Mouse (Mus musculus) neural tube, embryonic 11.5 days (tissue): ENCODE measurements around the gene Rbp1. TPM values are rescaled to one million over a fixed set of nuclear protein-coding genes. Genes with fewer than 3 reads are reported as not detected.

ENCODE experiments used
- ATAC-seq: fragments of 200-750 bp; cut with Nextera tagmentation; 2 replicates; pipeline ENCODE4 v1.8.0; 2017; ENCODE audit warnings: moderate number of reproducible peaks, mild to moderate bottlenecking, moderate TSS enrichment, moderate library complexity; ENCODE audit not compliant: insufficient read depth, low FRiP score, low TSS enrichment
- DNase-seq: peaks from one replicate; pipeline ENCODE4 v3.0.0-alpha.2; 2015; ENCODE audit warnings: low spot score
- H3K27ac ChIP-seq: fragments of 300-500 bp; sonication (generic); 2 replicates; pipeline ENCODE4 v1.5.1; 2014; ENCODE audit warnings: low read depth, mild to moderate bottlenecking, low read length
- H3K27me3 ChIP-seq: fragments of 300-500 bp; sonication (generic); 2 replicates; pipeline ENCODE4 v1.6.1; 2014; ENCODE audit warnings: mild to moderate bottlenecking, low read length, mixed read lengths; ENCODE audit not compliant: control insufficient read depth, insufficient read depth
- H3K36me3 ChIP-seq: fragments of 300-500 bp; sonication (generic); 2 replicates; pipeline ENCODE4 v1.6.1; 2014; ENCODE audit warnings: mild to moderate bottlenecking, low read length, moderate library complexity, mixed read lengths; ENCODE audit not compliant: control insufficient read depth, insufficient read depth
- H3K4me1 ChIP-seq: fragments of 300-500 bp; sonication (generic); 2 replicates; pipeline ENCODE4 v1.6.1; 2014; ENCODE audit warnings: low read length, mixed read lengths; ENCODE audit not compliant: control insufficient read depth, insufficient read depth
- H3K4me2 ChIP-seq: fragments of 300-500 bp; sonication (generic); 2 replicates; pipeline ENCODE4 v1.6.1; 2014; ENCODE audit warnings: low read depth, mild to moderate bottlenecking, moderate library complexity
- H3K4me3 ChIP-seq: fragments of 300-500 bp; sonication (generic); 2 replicates; pipeline ENCODE4 v1.5.1; 2014; ENCODE audit warnings: low read depth, low read length
- H3K9ac ChIP-seq: fragments of 300-500 bp; sonication (generic); 2 replicates; pipeline ENCODE4 v1.6.1; 2014; ENCODE audit warnings: mild to moderate bottlenecking, low read length
- H3K9me3 ChIP-seq: fragments of 300-500 bp; sonication (generic); 2 replicates; pipeline ENCODE4 v1.6.1; 2016; ENCODE audit warnings: low read length; ENCODE audit not compliant: control insufficient read depth
- WGBS: fragments of 180-500 bp; shearing (Covaris S2); extraction: QIAGEN DNeasy Blood & Tissue Kit; methylation state at CpG from one replicate; pipeline ENCODE4 v1.1.7; 2014; 5-methylcytosine and 5-hydroxymethylcytosine counted together
- polyA plus RNA-seq: library from polyadenylated mRNA; unstranded; fragments of >200 nt; fragmentation: Nextera tagmentation; extraction: Ambion mirVana; gene quantifications from 2 replicates; pipeline ENCODE4 v1.2.1, GENCODE M21; 2014

The Rbp1 gene
- polyA plus RNA-seq, 1 experiment from 2014 or later = 194 TPM

DNA sequence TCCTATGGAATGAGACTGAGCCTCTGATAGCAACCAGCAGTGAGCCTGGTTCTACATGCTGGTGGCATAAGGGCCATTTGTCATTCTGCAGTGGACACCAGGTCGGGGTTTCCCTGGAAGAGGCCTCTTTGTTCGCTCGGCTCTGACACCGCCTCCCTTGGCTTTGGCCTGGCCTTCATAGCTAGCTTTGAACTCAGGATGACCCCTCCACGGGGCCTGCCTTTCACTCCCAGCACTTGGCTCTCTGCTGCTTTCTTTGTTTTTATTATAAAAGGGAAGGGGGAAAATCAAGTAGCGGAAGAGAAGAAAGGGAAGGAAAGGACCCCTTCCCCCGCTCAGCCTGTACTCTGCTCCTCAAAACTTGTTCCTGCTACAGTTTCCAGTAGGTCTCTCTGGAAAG lies 7.0 kb downstream of the Rbp1 start:
- no peak overlapping the region for H3K4me3 ChIP-seq
- peak; percentile 68 for ATAC-seq
- H3K4me2 ChIP-seq = peak overlapping the region; percentile 62

DNA sequence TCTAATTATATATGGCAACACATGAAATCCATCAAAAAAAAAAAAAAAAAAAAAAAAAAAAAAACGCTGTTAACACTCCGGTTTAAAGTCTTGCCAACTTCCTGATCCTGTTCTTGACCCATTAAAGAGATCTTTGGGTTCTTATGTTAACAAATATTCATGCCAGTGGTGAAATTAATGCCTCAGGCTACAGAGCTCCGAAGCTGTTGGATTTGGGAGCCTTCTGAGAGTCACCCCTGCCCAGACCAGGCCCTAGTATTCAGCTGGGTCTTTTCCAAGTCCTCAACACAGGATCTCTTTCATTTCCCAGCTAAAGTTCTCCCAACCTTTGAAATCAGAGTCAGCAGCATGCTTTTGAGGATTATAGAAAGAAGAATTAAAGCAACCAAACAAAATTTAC lies 7.8 kb downstream of the Rbp1 start:
- 0 out of 2 replicates have a peak, but pooled peaks cover 2% of the 10 kb centered on the region for H3K36me3 ChIP-seq
- DNase-seq = no peak
- WGBS = 55% methylated on average over 3 of the region's 3 CpGs
- H3K4me1 ChIP-seq = peaks cover 75% of the 10 kb centered on the region
- no peak overlapping the region for H3K9ac ChIP-seq
- no peak overlapping the region for H3K4me3 ChIP-seq
- H3K27me3 ChIP-seq = no peaks in the 10 kb centered on the region
- H3K9me3 ChIP-seq = no peaks in the 10 kb centered on the region; the same call in 1 of the 2 replicates
- no peak overlapping the region for H3K4me2 ChIP-seq
- peak overlapping the region; percentile 85; the same call in 1 of the 2 replicates for H3K27ac ChIP-seq
- no peak for ATAC-seq

More for the DNA sequence above, 7.0 kb downstream of the Rbp1 start:
- Histone ChIP-seq H3K9me3 (no peaks in the 10 kb centered on the region; the same call in 1 of the 2 replicates), H3K27ac (peak overlapping the region; percentile 85), H3K36me3 (0 out of 2 replicates have a peak, but pooled peaks cover 2% of the 10 kb centered on the region), H3K4me1 (peaks cover 76% of the 10 kb centered on the region), H3K9ac (peak overlapping the region; percentile 14), H3K27me3 (no peaks in the 10 kb centered on the region)
- WGBS = 5% methylated on average over 7 of the region's 7 CpGs
- peak; percentile 88 for DNase-seq

DNA sequence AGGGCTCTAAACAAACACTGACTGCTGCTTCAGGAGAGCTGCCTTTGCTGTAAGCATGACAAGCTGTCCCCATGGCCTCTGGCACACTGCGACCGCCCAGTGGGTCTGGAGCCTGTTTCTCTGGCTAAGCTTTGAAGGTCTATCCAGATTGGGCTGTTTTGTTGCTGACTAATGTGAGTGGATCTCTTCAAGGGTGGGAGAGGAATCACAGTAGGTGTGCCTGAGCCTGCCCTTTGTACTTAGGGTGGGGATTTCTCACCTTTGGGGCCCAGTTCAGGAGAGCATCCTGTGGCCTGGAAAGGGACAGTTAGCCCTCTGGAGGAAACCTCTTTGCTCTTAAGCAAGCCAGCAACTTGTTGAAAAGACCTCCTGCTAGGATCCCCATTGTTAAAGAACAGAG lies 10.3 kb downstream of the Rbp1 start:
- Histone ChIP-seq H3K27ac (peak overlapping the region; percentile 60), H3K4me1 (peaks cover 52% of the 10 kb centered on the region), H3K4me3 (no peak overlapping the region), H3K27me3 (no peaks in the 10 kb centered on the region), H3K9ac (no peak overlapping the region; the same call in 1 of the 2 replicates), H3K9me3 (no peaks in the 10 kb centered on the region; the same call in 1 of the 2 replicates), H3K4me2 (no peak overlapping the region), H3K36me3 (peaks cover 2% of the 10 kb centered on the region; the same call in 1 of the 2 replicates)
- no peak for ATAC-seq
- peak; percentile 12 for DNase-seq
- 22% methylated on average over 2 of the region's 2 CpGs for WGBS

DNA sequence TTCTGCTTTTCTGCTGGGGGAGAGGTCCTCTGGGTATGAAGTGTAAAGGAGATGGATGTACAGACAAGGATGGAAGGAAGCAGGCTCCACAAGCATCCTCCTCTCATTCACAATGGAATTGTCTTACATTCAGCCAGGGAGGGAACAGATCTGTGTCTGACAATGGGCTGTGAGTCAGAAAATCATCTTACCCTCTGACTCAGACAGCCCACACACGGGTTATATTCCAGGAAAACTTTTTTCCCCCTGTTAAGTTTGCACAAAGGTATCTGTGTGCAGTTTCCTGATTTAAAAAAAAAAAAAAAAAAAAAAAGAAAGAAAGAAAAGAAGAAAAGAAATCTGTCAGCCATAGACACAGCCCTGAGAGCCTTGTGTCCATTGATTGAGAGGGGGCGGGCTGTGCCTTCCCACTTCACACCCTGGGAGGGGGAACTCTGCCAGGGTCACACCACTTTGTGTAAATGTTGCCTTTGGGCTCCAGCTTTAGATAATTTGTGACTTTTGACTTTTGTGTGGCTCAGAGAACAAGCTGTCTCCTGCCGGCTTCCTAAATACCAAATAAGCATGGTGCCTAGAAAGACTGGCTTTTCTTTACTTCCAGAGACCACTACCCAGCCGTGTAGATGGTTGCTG lies 11.3 kb downstream of the Rbp1 start:
- no peaks in the 10 kb centered on the region; the same call in 1 of the 2 replicates for H3K9me3 ChIP-seq
- 0 out of 2 replicates have a peak overlapping the region, but pooled peaks have one; percentile 3 for H3K9ac ChIP-seq
- WGBS = 15% methylated on average over 4 of the region's 4 CpGs
- no peak overlapping the region for H3K4me2 ChIP-seq
- no peaks in the 10 kb centered on the region for H3K27me3 ChIP-seq
- no peak overlapping the region for H3K4me3 ChIP-seq
- H3K27ac ChIP-seq = peak overlapping the region; percentile 60; the same call in 1 of the 2 replicates
- peaks cover 41% of the 10 kb centered on the region for H3K4me1 ChIP-seq
- no peak for ATAC-seq
- DNase-seq = no peak
- H3K36me3 ChIP-seq = peaks cover 2% of the 10 kb centered on the region; the same call in 1 of the 2 replicates

DNA sequence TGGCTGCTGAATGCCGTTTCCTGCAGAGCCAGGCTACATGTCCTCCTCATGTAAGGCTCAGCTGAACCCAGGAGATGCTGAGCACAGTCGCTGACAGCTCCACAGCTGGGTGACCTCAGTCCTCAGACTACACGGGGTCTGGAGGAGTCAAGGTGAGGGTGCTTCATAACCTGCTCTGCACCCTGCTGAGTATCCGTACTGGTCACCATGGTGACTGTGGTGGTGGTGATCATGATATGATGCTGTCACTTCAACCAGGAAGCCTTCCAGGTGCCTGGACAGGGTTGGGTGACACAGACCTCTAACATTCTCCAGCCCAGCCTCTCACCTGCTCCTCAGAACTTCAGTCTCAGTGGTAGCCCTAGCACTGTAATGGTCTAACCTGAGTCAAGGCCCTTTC lies 15.1 kb downstream of the Rbp1 start:
- Histone ChIP-seq H3K4me2 (no peak overlapping the region), H3K9ac (no peak overlapping the region), H3K9me3 (no peaks in the 10 kb centered on the region), H3K36me3 (no peaks in the 10 kb centered on the region; the same call in none of the 2 replicates), H3K4me3 (no peak overlapping the region), H3K27me3 (no peaks in the 10 kb centered on the region), H3K27ac (no peak overlapping the region), H3K4me1 (peaks cover 12% of the 10 kb centered on the region)
- WGBS = 91% methylated on average over 4 of the region's 4 CpGs
- DNase-seq (no peak), ATAC-seq (no peak)

DNA sequence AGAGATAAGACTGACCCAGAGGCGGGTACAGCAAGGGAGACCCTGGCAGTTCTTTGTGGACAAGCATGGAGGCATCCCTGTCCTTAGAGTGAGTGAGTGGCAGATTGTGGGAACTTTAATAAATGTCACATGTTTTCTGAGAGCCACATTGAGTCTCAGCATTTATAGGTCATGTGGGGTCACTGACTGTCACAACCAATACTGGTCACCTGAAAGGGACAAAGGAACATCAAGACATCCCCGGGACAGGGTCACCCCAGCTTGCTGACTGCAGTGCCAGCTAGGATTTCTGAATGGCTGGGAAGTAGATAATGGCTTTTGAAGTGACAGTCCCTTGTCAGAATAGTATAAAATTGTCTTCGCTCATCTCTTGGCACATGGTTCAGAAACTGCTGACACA lies 16.3 kb downstream of the Rbp1 start:
- Histone ChIP-seq H3K27me3 (no peaks in the 10 kb centered on the region), H3K9me3 (no peaks in the 10 kb centered on the region), H3K4me1 (peaks cover 2% of the 10 kb centered on the region; the same call in 1 of the 2 replicates), H3K4me2 (no peak overlapping the region), H3K36me3 (no peaks in the 10 kb centered on the region; the same call in none of the 2 replicates), H3K27ac (no peak overlapping the region), H3K4me3 (no peak overlapping the region), H3K9ac (no peak overlapping the region)
- no peak for DNase-seq
- ATAC-seq = no peak
- WGBS = 71% methylated on average over 3 of the region's 3 CpGs

DNA sequence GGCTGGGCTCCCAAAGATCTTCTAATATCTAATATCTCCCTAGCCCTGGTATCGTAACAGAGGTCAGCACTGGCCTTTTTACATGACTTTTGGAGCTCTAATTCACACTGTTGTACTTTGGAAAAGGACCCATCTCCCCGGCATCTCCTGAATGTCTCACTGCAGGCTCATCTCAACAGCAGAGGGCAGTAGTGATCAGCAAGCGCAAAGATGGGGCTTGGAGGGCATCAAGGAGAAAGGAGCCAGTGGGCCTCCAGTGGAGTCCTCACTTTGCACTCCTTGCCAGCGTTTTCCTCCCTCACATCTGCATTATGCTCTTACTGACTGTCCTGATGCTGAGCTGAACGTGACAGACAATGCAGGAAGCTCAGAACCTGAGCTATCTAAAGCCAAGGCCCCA lies 19.9 kb downstream of the Rbp1 start:
- Histone ChIP-seq H3K9ac (no peak overlapping the region), H3K4me3 (no peak overlapping the region), H3K4me2 (no peak overlapping the region), H3K36me3 (peaks cover 7% of the 10 kb centered on the region), H3K9me3 (no peaks in the 10 kb centered on the region), H3K4me1 (no peaks in the 10 kb centered on the region), H3K27me3 (no peaks in the 10 kb centered on the region), H3K27ac (no peak overlapping the region)
- DNase-seq = peak; percentile 43
- no peak for ATAC-seq
- 56% methylated on average over 5 of the region's 5 CpGs for WGBS

DNA sequence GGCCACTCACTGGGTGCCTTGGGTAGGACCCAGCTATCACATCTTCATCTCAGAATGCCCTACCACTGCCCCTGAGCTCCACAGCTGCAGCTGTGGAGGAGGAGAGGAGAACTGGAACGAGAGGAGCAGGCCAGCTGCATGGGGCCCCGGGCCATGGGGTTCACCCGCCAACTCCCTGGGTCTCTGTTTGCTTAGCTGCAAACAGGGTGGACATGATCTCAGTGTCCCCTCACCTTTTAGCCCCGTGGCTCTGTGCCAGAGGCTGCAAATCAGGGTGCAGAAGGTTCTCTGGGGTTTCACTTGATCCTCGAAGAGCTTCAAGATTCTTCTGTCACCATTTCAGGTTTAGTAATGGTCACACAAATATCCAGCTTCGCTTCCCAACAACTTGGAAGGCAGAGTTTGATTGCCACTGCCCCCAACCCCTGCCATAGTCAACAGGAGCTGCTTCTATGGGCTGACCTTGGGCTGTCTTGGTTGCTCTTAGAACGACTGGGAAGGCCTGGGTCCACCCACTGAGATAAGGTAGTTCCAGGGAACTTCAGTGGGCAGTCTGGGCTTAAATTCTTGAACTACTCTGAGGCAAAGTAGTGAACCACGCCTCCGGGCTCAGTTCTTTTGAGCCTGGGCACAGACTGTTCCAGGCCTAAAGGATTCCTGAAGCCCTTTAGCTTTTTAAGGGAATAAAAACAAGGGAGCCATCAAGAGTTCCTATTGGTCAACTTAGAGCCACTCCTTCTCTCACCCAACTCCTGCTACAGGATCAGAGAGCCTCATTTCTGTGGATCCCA lies 22.8 kb downstream of the Rbp1 start:
- Histone ChIP-seq H3K9ac (no peak overlapping the region), H3K9me3 (no peaks in the 10 kb centered on the region), H3K27me3 (no peaks in the 10 kb centered on the region), H3K4me2 (no peak overlapping the region), H3K36me3 (peaks cover 7% of the 10 kb centered on the region; the same call in 1 of the 2 replicates), H3K4me1 (no peaks in the 10 kb centered on the region), H3K27ac (no peak overlapping the region), H3K4me3 (no peak overlapping the region)
- ATAC-seq (no peak), DNase-seq (no peak)
- WGBS = 91% methylated on average over 9 of the region's 9 CpGs
